Mouse (Mus musculus) hindbrain, embryonic 15.5 days (tissue): ENCODE measurements around the gene Chic2. TPM values are rescaled to one million over a fixed set of nuclear protein-coding genes. Genes with fewer than 3 reads are reported as not detected.

Experiments used
- ATAC-seq: fragments of 200-750 bp; cut with Nextera tagmentation; 2 replicates; pipeline ENCODE4 v1.8.0; 2017; ENCODE audit warnings: low read depth, moderate number of reproducible peaks, moderate TSS enrichment; ENCODE audit not compliant: low FRiP score
- H3K27ac ChIP-seq: fragments of 300-500 bp; sonication (generic); replicated peaks from 2 replicates; pipeline ENCODE4 v1.5.1; 2015; ENCODE audit warnings: mild to moderate bottlenecking, inconsistent platforms
- H3K27me3 ChIP-seq: fragments of 300-500 bp; sonication (generic); 2 replicates; pipeline ENCODE4 v1.6.1; 2015; ENCODE audit warnings: control low read depth, inconsistent platforms
- H3K36me3 ChIP-seq: fragments of 300-500 bp; sonication (generic); 2 replicates; pipeline ENCODE4 v1.6.1; 2015; ENCODE audit warnings: control low read depth, inconsistent platforms
- H3K4me1 ChIP-seq: fragments of 300-500 bp; sonication (generic); replicated peaks from 2 replicates; pipeline ENCODE4 v1.6.1; 2015; ENCODE audit warnings: control low read depth, inconsistent platforms
- H3K4me2 ChIP-seq: fragments of 300-500 bp; sonication (generic); 2 replicates; pipeline ENCODE4 v1.6.1; 2015; ENCODE audit warnings: moderate library complexity, mild to moderate bottlenecking, inconsistent platforms
- H3K4me3 ChIP-seq: fragments of 300-500 bp; sonication (generic); 2 replicates; pipeline ENCODE4 v1.5.1; 2015; ENCODE audit warnings: mild to moderate bottlenecking, inconsistent platforms
- H3K9ac ChIP-seq: fragments of 300-500 bp; sonication (generic); 2 replicates; pipeline ENCODE4 v1.6.1; 2015; ENCODE audit warnings: inconsistent platforms
- H3K9me3 ChIP-seq: fragments of 300-500 bp; sonication (generic); 2 replicates; pipeline ENCODE4 v1.6.1; 2016; ENCODE audit warnings: control low read depth, inconsistent platforms
- WGBS: fragments of 180-500 bp; shearing (Covaris S2); methylation state at CpG from one replicate; pipeline ENCODE4 v1.1.7; 2015; 5-methylcytosine and 5-hydroxymethylcytosine counted together
- polyA plus RNA-seq: library from polyadenylated mRNA; unstranded; fragments of >200 nt; fragmentation: Nextera tagmentation; extraction: Ambion mirVana; gene quantifications from 2 replicates; pipeline ENCODE4 v1.2.1, GENCODE M21; 2015

Gene Chic2
- polyA plus RNA-seq, 1 experiment from 2014 or later = 30.0 TPM

DNA sequence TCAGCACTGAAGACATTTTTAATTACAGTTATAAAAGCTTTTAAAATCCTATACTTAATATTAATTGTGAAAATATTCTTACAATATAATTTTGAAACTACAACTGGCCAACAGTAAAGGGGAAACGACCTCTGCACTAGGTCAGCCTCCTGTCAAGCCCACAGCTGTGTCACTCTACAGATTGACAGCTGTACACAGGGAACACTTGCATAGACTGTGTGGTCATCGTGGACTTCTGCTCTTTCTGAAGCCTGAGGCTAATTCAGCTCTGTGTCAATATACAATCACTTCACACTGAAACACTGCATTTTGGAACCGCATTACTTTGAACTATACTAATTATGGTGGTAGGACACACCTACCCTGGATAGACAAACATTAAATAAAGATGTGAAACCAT is 39.8 kb downstream of the Chic2 start:
- Histone ChIP-seq H3K4me3 (no peak overlapping the region), H3K27ac (no peak overlapping the region), H3K27me3 (0 out of 2 replicates have a peak, but pooled peaks cover 8% of the 10 kb centered on the region), H3K9ac (no peak overlapping the region), H3K4me2 (no peak overlapping the region), H3K36me3 (peaks cover 10% of the 10 kb centered on the region), H3K4me1 (no peaks in the 10 kb centered on the region), H3K9me3 (no peaks in the 10 kb centered on the region)
- ATAC-seq = no peak
- WGBS = 69% methylated on average over 3 of the region's 3 CpGs

DNA sequence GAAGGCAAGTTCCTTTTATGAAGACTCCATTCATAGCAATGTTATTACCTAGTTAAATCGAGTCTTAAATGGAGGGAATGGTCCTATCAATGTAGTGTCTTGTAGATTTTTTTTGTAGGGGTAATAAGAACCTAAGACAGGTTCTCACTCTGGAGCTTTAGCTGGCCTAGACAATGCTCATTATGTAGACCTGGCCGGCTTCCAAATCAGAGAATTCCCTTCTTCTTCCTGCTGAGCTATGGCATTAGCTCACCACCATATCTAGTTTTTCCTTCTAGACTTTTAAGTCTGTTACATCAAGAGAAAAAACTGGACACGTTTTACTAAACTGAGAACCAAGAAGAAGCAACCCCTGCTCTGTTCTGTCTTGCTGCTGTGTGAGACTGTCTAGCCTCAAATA is 42.5 kb downstream of the Chic2 start:
- no peak for ATAC-seq
- Histone ChIP-seq H3K4me1 (no peaks in the 10 kb centered on the region; the same call in 1 of the 2 replicates), H3K27ac (no peak overlapping the region), H3K36me3 (0 out of 2 replicates have a peak, but pooled peaks cover 4% of the 10 kb centered on the region), H3K4me2 (no peak overlapping the region), H3K9me3 (no peaks in the 10 kb centered on the region), H3K9ac (no peak overlapping the region), H3K4me3 (no peak overlapping the region), H3K27me3 (0 out of 2 replicates have a peak, but pooled peaks cover 8% of the 10 kb centered on the region)
- WGBS = 80% methylated on average over 3 of the region's 3 CpGs

DNA sequence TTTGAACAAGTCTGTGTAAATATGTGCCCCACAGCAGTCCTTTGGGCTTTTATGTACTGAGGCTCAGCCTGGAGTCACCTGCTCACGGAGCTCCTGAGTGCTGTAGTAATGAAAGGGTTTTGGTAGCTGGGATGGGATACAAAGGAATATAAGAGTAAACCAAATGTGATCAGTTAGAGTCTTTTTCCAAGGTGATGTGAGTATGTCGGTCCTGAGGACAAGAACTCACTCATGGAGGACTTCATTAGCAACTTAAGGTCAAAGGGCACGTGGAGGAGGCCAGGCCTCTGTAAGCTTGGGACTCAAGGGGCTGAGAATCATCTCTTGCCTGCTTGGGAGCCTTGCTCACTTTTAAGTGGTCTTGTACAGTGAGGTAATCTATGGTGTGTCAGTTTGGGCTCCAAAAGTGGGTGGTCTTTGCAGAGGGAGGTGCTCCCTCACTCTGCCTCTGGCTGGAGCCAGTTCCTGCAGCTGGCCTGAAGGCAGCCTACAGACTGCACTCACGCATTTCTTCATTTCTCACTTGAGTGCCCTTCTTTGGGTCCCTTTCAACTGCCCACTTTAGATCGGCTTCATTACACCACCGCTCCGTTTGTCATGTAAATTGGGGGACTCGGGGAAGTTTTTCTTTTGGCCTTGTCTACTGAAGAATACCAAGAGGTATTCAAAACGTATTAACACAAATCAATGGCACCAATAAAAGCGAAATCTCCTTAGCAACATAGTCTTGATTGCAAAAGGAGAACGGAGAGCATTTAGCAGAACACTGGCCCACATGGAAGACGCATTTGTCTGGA is 45.7 kb downstream of the Chic2 start:
- 0 out of 2 replicates have a peak overlapping the region, but pooled peaks have one; percentile 3 for H3K27ac ChIP-seq
- WGBS = 20% methylated on average over 12 of the region's 12 CpGs
- H3K36me3 ChIP-seq = 0 out of 2 replicates have a peak, but pooled peaks cover 4% of the 10 kb centered on the region
- H3K9ac ChIP-seq = no peak overlapping the region
- no peak overlapping the region for H3K4me2 ChIP-seq
- H3K9me3 ChIP-seq = no peaks in the 10 kb centered on the region
- no peaks in the 10 kb centered on the region; the same call in 1 of the 2 replicates for H3K4me1 ChIP-seq
- ATAC-seq = peak; percentile 79
- 0 out of 2 replicates have a peak, but pooled peaks cover 8% of the 10 kb centered on the region for H3K27me3 ChIP-seq
- no peak overlapping the region for H3K4me3 ChIP-seq

DNA sequence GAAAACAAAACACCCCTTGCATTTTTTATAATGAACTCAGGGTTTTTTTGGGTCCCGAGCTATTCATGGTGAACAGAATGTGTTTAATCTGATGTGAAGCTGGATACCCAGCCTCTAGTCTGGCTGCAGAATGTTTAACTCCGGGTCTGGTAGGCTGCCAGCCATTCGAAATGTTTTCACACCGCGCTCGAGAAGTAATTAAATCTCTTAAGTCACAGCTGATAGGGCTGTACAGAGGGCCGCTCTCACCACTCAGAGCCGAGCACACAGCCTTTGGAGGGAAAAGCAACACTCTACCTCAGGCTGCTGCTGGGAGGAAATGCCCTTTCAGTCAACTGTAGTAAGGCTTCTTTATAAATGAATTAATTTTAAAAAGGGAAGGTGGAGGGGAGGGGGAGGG is 49.6 kb downstream of the Chic2 start:
- H3K9me3 ChIP-seq = peaks cover 6% of the 10 kb centered on the region; the same call in 1 of the 2 replicates
- 38% methylated on average over 8 of the region's 8 CpGs for WGBS
- ATAC-seq = peak; percentile 59; the same call in 1 of the 2 replicates
- no peak overlapping the region for H3K9ac ChIP-seq
- H3K4me2 ChIP-seq = no peak overlapping the region
- no peak overlapping the region for H3K27ac ChIP-seq
- H3K4me1 ChIP-seq = no peaks in the 10 kb centered on the region; the same call in 1 of the 2 replicates
- no peaks in the 10 kb centered on the region for H3K27me3 ChIP-seq
- H3K36me3 ChIP-seq = 0 out of 2 replicates have a peak, but pooled peaks cover 2% of the 10 kb centered on the region
- no peak overlapping the region for H3K4me3 ChIP-seq

DNA sequence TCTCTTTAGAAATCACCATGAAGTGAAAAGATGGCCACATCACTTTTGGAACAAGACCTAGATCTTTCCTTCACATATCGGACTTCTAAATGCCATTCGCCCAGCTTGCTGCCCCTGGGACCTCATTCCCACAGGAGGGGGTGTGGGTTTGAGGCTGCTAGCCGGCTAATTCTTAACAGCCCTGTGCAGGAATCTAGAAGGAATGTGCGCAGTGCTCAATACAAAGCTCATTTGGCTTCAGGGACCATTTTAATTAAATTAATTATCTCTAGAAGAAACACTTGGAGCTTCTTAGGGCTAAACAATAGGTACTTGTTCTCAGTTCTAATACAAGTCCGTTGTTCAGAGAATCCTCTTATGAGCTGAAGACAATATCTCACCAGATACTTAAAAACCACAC is 60.5 kb downstream of the Chic2 start:
- H3K36me3 ChIP-seq = no peaks in the 10 kb centered on the region
- no peak overlapping the region for H3K4me2 ChIP-seq
- 34% methylated on average over 5 of the region's 5 CpGs for WGBS
- peaks cover 19% of the 10 kb centered on the region for H3K4me1 ChIP-seq
- no peak overlapping the region for H3K9ac ChIP-seq
- H3K4me3 ChIP-seq = no peak overlapping the region
- ATAC-seq = no peak
- peaks cover 19% of the 10 kb centered on the region for H3K27me3 ChIP-seq
- H3K9me3 ChIP-seq = no peaks in the 10 kb centered on the region
- H3K27ac ChIP-seq = no peak overlapping the region

DNA sequence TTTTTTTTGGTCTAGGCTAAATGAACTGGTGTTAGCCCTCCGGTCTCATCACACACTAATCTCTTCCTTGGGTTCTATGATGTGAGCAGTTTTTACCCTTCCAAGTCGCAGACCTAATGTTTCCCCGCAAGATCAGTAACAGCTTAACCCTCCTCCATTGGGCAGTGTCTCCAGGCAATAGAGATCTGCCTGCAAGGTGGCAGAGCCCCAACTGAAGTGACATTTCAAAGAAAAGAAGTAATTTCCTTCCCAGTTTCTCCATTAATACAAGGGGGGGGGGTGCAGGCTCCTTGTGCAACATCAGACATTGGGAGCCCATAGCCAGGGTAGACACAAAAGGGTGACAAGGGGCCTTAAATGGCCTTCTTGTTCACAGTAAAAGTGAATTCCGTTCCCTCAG is 64.0 kb downstream of the Chic2 start:
- peaks cover 33% of the 10 kb centered on the region for H3K27me3 ChIP-seq
- H3K4me1 ChIP-seq = peaks cover 19% of the 10 kb centered on the region
- H3K36me3 ChIP-seq = no peaks in the 10 kb centered on the region
- no peak overlapping the region for H3K27ac ChIP-seq
- no peak overlapping the region for H3K9ac ChIP-seq
- WGBS = 54% methylated on average over 4 of the region's 4 CpGs
- H3K9me3 ChIP-seq = no peaks in the 10 kb centered on the region
- no peak overlapping the region for H3K4me3 ChIP-seq
- H3K4me2 ChIP-seq = no peak overlapping the region
- no peak for ATAC-seq

DNA sequence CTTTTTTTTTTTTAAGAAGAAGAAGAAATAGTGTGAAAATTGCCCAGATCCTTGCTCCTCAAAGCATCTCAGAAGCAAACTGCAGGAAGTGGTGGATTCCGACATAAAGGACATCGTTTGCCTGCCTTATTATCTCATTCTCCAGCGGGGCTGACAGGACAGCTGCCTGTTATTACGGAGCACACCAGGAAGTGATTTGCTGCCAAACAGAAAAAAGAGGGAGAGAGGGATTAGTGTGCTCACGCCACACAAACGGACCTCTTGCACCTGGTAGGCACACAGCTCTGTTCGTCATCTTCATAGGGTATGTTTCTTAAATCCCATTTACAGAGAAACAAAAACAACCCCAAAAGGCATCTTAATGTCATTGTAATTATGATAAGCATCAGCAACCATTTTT is 64.4 kb downstream of the Chic2 start:
- Histone ChIP-seq H3K4me3 (no peak overlapping the region), H3K9ac (no peak overlapping the region), H3K4me2 (no peak overlapping the region), H3K27me3 (peaks cover 33% of the 10 kb centered on the region), H3K9me3 (no peaks in the 10 kb centered on the region), H3K4me1 (peaks cover 20% of the 10 kb centered on the region), H3K27ac (no peak overlapping the region), H3K36me3 (no peaks in the 10 kb centered on the region)
- WGBS = 9% methylated on average over 7 of the region's 7 CpGs
- no peak for ATAC-seq

DNA sequence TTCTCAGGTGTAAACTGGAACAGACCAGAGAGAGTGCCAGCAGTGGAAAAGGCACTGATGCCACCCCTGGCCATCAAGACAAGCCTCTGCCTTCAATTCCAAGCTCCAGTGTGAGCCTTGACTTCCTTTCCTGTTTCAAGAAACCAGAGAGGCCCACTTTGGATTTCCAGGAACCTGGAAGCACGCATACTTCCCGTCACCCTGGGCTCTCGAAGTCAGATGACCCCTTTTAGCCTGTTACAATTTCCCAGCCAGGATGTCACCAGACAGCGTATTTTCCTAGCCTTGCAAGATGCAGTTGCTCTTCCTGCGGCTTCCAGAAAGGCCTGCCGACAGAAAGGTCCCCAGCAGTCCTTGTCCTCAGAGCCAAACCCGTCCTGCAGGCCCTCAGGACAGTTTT is 65.0 kb downstream of the Chic2 start:
- no peak overlapping the region for H3K27ac ChIP-seq
- H3K9me3 ChIP-seq = no peaks in the 10 kb centered on the region
- H3K9ac ChIP-seq = no peak overlapping the region
- 40% methylated on average over 7 of the region's 7 CpGs for WGBS
- no peak overlapping the region for H3K4me2 ChIP-seq
- no peaks in the 10 kb centered on the region for H3K36me3 ChIP-seq
- no peak overlapping the region for H3K4me3 ChIP-seq
- peaks cover 33% of the 10 kb centered on the region for H3K27me3 ChIP-seq
- peaks cover 25% of the 10 kb centered on the region for H3K4me1 ChIP-seq
- ATAC-seq = no peak

DNA sequence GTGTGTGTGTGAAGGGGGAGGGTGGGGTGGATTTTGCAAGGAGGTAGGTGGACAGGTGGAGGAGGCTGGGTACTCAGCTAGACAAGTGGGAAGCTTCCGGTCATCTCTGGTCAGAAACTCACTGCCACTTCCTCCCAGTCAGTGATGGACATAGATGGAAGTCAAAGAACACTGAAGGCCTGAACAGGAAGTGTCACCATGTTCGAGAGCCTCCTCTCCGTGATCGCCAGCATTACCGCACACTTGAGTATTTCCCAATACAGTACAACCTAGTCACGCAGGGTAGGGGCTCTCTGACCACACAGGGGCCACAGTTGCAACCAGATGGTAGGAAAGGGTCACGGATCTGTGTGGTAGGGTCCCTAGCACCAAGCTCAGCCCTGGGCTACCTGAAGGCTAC is 69.1 kb downstream of the Chic2 start:
- no peaks in the 10 kb centered on the region for H3K9me3 ChIP-seq
- no peak for ATAC-seq
- 92% methylated on average over 7 of the region's 7 CpGs for WGBS

DNA sequence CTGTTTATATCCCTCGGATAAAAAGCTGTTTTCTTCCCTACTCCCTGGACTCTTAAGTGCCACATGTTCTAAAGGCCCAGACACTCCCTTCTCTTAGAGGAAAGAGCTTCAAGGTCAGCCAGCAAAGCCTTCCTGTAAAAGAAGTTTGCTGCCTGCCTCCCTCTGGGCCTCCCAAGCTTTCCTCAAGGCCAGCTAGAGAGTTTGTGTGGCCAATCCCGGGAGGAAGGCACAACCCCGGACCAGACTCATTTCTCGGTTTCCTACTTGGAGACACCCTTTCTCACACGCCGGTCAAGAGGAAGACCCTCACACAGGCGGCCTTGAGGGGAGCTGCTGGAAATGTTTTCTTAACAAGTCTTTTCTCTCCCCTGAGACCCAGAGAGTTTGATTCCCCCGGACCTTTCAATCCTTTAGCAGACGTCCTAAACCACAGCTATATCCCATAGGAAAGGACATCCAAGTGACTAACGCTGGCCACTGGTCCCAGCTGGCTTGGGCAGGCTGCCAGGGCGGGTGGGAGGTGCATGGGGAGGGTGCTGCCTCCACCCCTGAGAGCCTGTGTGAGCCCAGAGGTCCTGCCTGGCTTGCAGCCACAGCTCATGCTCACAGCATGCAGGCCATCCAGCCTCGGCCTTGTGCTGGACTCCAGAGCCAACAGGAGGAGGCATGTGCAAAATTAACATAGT is 69.7 kb downstream of the Chic2 start:
- H3K9me3 ChIP-seq = no peaks in the 10 kb centered on the region
- peaks cover 28% of the 10 kb centered on the region for H3K27me3 ChIP-seq
- H3K27ac ChIP-seq = no peak overlapping the region
- H3K4me2 ChIP-seq = no peak overlapping the region
- H3K4me1 ChIP-seq = peaks cover 12% of the 10 kb centered on the region
- 48% methylated on average over 12 of the region's 12 CpGs for WGBS
- peak; percentile 65; the same call in 1 of the 2 replicates for ATAC-seq
- no peak overlapping the region for H3K4me3 ChIP-seq
- no peaks in the 10 kb centered on the region for H3K36me3 ChIP-seq
- H3K9ac ChIP-seq = no peak overlapping the region

More for the DNA sequence above, 69.1 kb downstream of the Chic2 start:
- no peak overlapping the region for H3K9ac ChIP-seq
- peaks cover 28% of the 10 kb centered on the region for H3K27me3 ChIP-seq
- no peak overlapping the region for H3K4me3 ChIP-seq
- H3K27ac ChIP-seq = no peak overlapping the region
- H3K36me3 ChIP-seq = no peaks in the 10 kb centered on the region
- H3K4me1 ChIP-seq = peaks cover 16% of the 10 kb centered on the region
- H3K4me2 ChIP-seq = no peak overlapping the region

DNA sequence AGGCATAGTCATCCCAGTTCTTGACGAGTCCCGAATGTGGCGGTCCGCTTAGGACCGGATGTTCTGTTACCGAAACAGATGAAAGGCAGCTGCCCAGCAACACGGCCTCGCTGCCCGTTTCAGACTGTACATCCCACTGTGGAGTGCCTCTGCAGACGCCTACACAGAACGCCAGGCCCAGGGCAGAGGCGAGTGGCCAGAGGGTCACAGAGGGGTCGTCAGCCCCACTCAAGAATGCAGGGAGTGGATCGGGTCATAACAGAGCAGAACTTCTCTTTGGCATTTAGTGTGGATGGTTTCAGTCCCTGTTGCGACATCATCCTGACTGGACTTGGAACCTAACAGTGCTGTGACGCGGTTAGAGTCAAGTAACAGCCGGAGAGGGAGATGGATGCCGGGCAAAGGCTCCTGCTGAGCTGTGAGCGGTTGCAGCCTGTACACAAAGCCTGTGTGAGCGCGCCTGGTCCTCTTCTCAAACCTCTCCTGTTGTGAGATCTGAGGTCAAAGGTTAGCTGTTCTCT is 70.5 kb downstream of the Chic2 start:
- no peak overlapping the region for H3K4me2 ChIP-seq
- H3K27me3 ChIP-seq = peaks cover 25% of the 10 kb centered on the region
- no peaks in the 10 kb centered on the region for H3K9me3 ChIP-seq
- ATAC-seq = no peak
- H3K4me3 ChIP-seq = no peak overlapping the region
- peaks cover 12% of the 10 kb centered on the region for H3K4me1 ChIP-seq
- H3K27ac ChIP-seq = no peak overlapping the region
- H3K36me3 ChIP-seq = no peaks in the 10 kb centered on the region
- no peak overlapping the region for H3K9ac ChIP-seq
- 43% methylated on average over 22 of the region's 22 CpGs for WGBS

DNA sequence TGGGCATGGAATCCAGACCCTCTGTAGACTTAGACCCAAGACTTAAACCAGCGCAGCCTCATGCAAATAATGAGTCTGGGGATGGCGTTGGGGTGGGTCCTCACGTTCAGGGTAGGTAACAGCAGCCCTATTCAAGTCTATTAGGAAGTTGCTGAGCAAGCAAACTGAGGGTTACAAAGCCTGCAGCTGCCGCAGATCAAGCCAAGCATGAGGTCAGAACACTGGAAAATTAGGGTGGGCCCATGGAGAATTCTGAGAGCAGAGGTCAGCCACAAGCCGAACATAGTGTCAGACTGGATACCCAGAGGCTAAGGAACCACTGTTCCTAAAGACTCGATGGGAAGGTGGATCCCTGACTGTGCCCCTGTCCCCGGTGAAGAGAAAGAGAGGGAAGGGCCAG is 73.2 kb downstream of the Chic2 start:
- WGBS = 57% methylated on average over 7 of the region's 7 CpGs
- H3K4me1 ChIP-seq = peaks cover 19% of the 10 kb centered on the region

More for the DNA sequence above, 73.2 kb downstream of the Chic2 start:
- no peaks in the 10 kb centered on the region for H3K36me3 ChIP-seq
- peaks cover 10% of the 10 kb centered on the region; the same call in 1 of the 2 replicates for H3K27me3 ChIP-seq
- no peak overlapping the region for H3K4me3 ChIP-seq
- H3K27ac ChIP-seq = no peak overlapping the region
- H3K4me2 ChIP-seq = no peak overlapping the region
- no peaks in the 10 kb centered on the region for H3K9me3 ChIP-seq
- no peak overlapping the region for H3K9ac ChIP-seq
- no peak for ATAC-seq
